Mouse (Mus musculus): ENCODE data around the gene Aspscr1.

The Aspscr1 gene

DNA sequence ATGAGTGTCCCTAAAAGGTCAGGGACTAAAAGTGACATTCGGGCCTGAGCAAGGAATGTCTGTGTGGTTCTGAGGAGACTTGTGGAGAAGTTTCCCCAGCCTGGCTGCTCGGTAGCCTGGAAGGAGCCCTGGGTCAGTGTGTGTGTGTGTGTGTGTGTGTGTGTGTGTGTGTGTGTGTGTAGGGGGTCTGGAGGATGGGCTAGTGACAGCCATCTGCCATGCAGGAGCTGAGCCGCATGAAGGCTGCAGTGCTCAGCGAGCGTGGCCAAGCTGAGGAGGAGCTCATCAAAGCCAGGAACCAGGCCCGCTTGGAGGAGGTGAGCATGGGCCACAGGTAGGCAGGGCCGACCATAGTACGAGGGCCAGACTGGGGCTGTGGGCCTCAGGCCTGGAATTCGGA is 46.5 kb downstream of the Aspscr1 start:
- DNase-seq, result no peak

DNA sequence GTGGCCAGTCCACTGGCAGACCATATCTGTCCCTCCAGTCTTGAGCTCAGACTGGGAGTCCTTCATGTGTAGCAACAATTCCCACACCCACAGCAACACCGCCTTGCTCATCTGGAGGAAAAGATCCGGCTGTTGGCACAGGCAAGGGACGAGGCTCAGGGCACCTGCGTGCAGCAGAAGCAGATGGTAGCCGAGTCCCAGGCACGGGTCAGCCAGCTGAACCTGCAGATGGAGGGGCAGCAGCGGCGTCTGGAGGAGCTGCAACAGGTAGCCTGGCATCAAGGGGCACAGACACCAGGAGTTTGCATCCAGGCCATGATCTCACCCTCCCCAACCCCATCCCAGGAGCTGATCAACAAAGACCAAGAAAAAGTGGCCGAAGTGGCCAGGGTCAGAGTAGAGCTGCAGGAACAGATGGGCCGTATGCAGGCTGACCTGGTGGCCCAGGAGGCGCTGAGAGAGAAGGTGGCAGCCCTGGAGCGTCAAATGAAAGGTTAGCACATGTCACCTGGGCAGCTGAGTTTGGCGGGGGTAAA is 47.1 kb downstream of the Aspscr1 start:
- no peak for DNase-seq

GRCm38 (mm10) chr11:120720450-120720849 is 47.7 kb downstream of the Aspscr1 start:
- DNase-seq, result peak; percentile 95

- peak; percentile 88 for DNase-seq
Measured at GRCm38 (mm10) chr11:120721124-120722066, 48.6 kb downstream of the Aspscr1 start, which contains the start of gene Rac3. Gene Rac3 (plus strand): TSS chr11:120721470.

DNA sequence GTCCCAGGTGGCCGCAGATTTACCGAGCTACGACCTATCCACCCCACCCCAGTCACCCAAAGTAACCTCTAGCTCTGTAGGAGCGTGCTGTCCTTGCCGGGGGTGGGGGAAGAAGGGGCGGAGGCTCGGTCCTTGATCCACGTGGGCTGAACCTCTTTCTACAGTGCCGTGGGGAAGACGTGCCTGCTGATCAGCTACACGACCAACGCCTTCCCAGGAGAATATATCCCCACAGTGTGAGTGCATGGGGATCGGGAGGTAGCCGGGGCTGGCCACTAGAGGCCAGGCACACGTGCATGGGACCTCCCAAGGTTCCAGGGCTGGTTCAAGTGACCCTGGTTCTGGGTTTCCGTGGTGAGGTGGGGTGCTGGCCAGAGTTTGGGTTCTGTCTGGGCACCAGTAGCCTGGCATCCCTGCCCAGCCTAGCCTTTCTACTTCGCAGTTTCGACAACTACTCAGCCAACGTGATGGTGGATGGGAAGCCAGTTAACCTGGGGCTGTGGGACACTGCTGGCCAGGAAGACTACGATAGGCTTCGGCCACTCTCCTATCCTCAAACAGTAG is 49.4 kb downstream of the Aspscr1 start:
- DNase-seq, result no peak

DNA sequence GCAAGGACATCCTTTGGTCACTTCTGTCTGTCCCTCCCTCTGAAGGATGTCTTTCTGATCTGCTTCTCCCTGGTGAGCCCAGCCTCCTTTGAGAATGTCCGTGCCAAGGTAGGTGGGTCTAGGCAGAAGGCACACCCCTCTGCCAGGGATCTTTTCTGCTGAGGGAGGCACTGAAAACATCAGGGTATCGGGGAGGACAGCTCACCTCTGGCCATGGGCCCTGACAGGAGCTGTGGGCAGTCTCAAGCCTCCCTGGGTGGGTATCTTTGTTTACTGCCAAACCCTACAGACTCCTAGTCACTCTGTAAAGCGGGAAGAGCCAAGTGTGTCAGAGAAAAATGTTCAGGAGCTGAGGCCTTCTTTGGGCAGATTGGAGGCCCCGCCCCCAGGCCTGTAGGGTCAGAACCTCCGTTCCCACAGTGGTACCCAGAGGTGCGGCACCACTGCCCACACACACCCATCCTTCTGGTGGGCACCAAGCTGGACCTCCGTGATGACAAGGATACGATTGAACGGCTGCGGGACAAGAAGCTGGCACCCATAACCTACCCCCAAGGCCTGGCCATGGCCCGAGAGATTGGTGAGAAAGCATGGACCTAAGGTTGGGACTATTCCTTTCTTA is 50.1 kb downstream of the Aspscr1 start:
- peak; percentile 57 for DNase-seq

DNA sequence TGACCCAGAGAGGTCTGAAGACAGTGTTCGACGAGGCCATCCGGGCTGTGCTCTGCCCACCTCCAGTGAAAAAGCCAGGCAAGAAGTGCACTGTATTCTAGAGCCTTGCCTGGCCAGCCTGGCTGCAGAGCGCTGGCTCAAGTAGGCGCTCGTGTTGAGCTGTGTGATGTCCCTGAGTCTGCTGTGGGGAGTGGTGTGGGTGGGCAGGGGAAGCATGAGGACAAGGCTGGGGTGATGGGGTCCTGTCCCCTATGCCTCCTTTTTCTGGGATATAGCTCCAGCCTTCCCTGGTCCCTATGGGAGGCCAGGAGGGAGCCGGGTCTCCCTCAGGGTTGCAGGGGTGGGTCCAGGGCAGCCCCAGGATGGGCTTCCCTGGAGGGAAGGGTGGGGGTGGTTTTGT is 50.7 kb downstream of the Aspscr1 start:
- no peak for DNase-seq

DNA sequence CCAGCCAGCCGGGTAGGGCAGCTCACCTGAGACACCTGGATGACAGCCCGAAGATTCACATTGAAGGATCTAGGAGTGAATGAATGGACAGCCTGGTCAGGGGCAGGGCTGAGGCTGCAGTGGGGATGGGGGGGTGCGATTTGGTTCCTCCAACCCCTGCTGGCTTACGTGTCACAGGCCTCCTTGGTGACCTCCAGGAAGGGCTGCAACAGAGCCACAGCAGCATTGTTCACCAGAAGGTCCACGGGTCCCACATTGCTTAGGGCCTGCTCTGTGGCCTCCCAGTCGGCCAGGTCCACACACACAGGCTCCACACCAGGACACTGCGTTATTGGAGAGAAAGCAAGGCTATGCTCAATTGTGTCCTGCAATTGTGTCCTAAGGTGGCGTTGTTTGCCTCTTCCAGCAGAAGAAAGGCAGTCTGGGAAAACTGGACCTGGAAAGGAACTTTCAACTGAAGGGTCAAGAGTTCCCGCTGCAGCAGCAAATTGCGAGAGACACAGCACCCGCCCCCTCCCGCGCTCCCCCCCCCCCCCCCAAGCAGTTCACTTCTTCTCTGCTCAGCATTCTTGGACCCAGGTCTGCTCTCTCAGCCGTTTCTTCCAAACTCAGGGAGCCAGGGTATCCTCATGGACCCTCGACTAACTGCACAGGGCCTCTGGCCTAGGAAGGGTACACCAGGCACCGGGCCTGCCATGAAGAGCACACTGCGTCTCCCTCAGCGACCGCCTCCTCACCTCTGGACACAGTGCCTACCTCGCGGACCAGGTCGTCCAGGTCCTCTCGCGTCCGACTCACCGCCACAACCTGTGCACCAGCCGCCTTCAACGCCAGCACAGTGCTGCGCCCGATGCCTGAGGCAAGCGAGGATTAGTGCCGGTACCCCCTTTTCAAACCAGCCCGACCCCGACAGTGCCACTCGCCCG is 53.7 kb downstream of the Aspscr1 start:
- peak; percentile 49 for DNase-seq

DNA sequence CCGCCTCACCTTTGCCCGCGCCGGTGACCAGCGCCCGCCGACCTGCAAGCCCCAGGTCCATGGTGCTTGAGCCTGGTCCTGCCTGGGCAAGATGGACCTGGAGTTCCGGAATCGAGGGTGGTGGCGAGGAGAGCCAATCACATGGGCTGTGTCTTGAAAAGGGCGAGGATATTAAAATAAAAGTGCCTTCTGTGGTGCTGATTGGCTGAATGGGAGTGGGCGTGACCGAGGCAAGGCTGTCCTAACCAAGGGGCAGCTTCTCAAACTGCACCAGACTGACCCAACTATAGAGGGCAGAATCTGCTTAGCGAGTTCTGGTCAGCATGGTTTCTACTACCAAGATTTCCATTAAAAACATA is 54.4 kb downstream of the Aspscr1 start, which contains the start of gene Dcxr:
Gene Dcxr (minus strand): TSS at position 113 of the 359 bp plus-strand sequence.
- peak; percentile 93 for DNase-seq

GRCm38 (mm10) chr11:120727564-120727963 is 54.8 kb downstream of the Aspscr1 start:
- DNase-seq, result no peak

DNA sequence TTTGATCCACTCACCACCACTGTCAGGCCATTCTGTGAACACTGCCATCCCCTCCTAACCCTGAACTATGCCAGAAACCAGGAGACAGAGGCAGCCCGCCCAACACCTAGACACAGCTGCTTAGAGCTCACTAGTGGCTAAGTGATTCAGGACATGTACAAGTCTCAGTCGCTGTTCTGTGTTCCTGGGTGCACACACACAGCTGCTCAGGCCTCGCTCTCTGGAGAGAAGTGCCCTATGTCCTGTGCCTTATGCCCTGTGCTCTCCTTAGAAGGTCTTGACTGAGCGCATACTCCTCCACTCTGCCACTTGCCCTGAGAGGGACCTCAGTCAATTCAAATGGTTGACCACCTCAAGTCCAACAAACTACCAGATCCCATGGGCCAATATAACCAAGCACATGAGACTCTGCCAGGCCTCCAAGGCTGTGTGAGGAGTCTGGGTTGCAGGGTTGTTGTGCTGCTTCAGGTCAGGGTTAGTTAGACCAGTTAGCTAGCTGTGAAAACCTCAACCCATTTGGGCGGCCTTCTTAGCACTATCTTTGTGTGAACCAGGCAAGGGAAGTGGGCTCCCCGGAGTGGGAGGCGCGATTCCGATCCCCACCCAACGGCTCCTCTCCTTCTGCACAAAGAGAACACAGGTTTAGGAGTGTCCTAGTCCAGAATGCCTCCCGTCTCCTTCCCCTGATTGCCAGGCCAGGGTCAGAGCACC is 55.9 kb downstream of the Aspscr1 start:
- no peak for DNase-seq

DNA sequence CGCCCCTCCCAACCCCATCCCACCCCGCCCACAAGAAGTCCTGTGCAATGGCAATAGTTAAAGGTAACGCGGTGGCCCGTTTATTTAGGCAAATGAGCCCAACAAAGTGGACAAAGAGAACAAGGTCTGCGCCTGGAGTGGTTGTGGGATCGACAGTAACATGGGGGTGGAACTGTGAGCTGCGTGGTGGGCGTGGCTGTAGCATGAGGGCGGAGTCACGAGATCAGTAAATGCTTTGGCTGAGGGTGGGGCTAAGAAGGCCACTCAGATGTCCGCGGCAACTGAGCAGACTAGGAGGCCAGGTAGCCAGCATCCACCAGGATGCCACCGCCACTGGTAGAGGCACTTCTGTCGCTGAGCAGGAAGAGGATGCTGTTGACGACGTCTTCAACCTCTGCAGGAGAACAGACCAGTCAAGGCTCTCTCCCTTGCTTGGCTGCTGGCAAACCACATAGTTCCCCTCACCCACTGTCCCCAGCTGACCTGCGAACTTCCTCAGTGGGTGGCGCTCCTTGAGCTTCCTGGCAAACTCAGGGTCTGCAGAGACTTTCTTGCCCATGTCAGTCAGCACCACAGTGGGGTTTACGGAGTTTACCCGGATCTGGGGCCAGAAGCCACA is 56.8 kb downstream of the Aspscr1 start:
- peak; percentile 75 for DNase-seq

DNA sequence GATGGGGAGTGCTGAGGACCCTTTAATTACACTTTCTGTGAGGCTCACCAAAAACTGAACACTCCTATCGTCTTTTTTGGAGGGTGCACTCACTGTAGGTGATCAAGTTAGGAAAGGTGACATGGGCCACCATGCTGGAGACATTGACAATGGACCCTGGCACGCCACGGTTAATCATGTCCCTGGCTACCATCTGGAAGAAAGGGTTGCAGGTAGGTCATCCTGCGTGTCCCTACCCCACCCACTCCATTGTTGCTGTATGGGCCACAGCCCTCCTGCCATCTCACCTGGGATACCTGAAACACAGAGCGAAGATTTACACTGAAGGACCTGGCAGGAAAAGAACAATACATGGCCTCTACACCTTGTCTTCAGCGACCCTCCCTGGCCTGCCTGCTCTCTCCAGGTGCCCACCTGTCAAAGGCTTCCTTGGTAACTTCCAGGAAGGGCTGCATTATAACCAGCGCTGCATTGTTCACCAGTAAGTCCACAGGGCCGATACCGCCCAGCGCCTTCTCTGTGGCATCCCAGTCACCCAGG is 57.6 kb downstream of the Aspscr1 start:
- no peak for DNase-seq

DNA sequence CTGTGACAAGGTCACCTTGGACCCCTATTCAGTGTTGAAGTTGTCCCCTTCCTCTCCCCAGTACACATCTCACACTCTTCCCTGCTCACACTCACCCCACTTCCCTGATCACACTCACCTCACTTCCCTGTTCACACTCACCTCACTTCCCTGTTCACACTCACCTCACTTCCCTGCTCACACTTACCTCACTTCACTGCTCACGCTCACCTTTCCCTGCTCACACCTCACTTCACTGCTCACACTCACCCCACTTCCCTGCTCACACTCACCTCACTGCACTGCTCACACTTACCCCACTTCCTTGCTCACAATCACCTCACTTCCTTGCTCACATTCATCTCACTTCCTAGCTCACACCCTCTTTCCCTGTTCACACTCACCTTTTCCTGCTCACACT is 58.6 kb downstream of the Aspscr1 start:
- no peak for DNase-seq

DNA sequence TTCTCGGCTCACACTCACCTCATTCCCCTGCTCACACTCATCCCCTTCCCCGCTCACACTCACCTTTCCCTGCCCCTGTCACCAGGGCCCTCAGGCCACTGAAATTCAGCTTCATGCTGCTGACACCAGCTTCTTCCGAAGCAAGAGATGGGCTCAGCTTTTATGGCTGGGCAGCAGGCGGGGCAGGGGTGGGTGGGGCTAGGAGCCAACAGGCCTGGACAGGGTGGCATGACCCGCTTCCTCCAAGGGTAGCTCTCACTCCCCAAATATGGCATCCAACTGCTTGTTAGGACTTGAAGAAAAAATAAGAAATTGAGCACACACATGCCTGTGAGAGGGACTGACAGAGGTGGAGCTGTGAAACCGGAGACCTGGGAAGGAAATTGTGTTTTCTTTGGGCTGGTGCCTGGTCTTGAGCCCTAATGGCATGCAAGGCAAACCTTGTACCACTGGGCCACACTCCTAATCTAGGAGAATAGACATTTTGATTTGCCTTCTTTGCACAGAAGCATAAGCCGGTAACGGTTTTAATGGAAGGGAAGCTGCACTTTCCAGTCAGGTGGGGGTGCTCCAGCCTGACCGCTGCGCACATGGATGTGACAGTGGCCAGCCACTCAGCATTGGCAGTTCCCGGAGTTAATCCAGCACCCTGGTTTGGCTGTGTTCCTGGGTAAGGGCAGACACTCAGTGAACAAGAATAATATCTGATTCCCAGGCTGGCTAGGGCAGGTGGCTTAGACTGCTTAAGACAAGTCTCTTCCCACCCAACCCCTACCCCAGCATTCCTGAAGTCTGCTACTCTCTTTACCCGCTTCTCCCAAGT is 59.3 kb downstream of the Aspscr1 start, which contains the start of gene Cbr2:
Gene Cbr2 (minus strand): TSS at position 257 of the 823 bp plus-strand sequence.
- DNase-seq, result peak; percentile 39

- peak; percentile 75 for DNase-seq
Measured at GRCm38 (mm10) chr11:120733521-120733920, 60.7 kb downstream of the Aspscr1 start.

- DNase-seq, result no peak
Measured at GRCm38 (mm10) chr11:120736424-120736823, 63.7 kb downstream of the Aspscr1 start.

- no peak for DNase-seq
Measured at GRCm38 (mm10) chr11:120740981-120741380, 68.2 kb downstream of the Aspscr1 start.

DNA sequence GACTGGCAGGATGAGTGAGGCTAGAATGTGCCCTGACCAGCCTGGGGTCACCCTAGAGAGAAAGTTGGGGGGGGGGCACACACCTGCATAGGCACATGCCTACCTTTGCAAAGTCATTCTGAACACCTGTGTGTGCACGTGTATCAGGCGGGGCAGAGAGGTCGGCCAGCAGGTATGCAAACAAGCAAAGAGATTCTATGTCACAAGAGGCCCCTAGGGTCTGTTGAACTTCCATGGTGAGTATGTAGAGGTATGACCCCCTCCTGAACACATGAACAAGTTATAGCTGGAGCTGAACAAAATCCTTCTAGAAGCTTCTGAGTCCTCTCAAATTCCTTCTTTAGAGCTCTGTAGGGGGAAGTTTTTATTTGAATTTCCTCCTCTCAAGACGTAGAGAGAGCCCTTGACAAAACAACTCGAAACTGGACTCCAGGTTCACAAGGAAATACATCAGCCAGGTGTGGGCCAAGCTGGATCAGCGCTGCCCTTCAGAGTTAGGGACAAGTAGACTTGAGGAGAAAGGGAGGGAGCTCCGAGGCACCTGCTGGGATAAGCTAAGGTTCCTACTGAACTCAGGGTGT is 71.4 kb downstream of the Aspscr1 start:
- no peak for DNase-seq
